Mouse (Mus musculus) urinary bladder, adult 18-20 months (tissue): ENCODE measurements around the gene 2200002D01Rik.

Experiments used
- DNase-seq, 2 experiments: peaks; one replicate each; pipeline ENCODE4 v3.0.0; 2022; ENCODE audit warnings: low spot score in 2 of 2, mixed read lengths in 2 of 2

2200002D01Rik gene

DNA sequence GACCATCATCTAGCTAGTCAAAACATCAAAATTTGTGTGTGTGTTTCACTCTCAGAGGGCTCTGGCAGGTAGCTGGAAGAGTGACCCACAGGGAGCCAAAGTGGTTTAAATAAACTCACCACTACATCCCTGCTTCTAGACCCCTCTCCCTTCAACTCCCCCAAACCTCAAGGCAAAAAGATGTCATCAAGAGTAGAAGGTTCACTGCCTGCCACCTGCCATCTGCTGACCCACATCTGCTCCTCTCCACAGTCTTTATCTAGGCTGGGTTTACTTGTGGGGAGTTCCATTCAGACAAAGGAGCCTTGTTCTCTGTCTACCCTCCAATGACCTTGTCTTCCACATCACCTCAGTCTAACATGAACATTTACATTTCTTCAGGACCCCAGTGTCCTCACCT, 31.0 kb upstream of the 2200002D01Rik start:
- DNase-seq = no peak

DNA sequence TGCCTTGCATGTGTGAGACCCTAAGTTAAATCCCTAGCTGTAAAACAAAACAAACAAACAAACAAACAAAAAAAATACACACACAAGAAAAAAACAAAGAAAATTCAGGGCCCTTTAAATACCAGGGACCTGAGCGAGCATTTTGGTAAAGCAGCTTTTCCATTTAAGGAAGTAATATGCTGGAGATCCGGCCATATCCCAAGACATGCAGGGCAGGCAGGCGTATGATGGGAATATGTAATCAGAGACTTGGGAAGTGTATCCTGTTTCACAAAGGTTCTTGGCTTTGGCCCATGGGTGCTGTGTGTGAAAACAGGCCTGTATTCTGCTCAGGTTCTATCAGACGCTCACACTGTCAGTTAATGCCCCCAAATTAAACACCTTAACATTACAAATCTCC, 29.2 kb upstream of the 2200002D01Rik start:
- no peak for DNase-seq

DNA sequence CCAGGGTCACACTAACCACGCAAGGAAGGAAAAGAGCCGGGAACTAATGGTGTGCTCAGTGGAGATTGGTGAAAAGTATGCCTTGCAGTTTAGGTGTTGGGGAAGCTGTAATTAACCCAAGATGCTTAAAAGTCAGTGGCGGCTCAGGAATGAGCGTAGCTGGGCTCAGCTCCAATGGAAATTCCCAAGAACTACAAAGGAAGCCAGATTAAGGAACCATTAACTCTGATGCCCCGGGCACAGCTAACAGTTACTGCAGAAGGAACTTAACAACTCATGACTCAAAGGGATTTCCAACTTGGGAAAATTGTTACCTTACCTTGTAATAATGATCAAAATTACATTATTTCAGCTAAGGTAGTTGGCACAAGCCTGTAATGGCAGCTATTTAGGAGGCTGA, 28.4 kb upstream of the 2200002D01Rik start:
- no peak for DNase-seq

GRCm38 (mm10) chr7:29271687-29272465, 23.6 kb upstream of the 2200002D01Rik start:
- DNase-seq = no peak

DNA sequence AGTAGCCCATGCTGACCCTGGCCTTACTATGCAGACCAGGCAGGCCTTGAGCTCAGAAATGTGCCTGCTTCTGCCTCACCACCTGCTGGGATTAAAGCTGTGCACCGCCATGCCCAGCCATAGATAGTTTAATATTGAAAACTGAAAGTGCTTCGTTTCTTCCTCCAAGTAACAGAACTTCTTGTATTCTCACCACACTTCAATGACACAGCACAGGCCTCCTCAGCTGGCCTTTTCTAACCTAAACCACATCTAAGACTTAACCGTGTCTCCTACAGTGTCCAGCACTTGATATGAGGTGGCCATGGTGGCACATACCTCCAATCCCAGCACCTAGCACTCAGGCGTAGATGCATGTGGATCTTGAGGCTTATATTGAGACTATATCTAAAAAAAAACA, 22.2 kb upstream of the 2200002D01Rik start:
- no peak for DNase-seq

GRCm38 (mm10) chr7:29266931-29267330, 18.7 kb upstream of the 2200002D01Rik start:
- no peak for DNase-seq

- no peak for DNase-seq
These were observed 17.4 kb upstream of the 2200002D01Rik start for GRCm38 (mm10) chr7:29265636-29266035.

GRCm38 (mm10) chr7:29263831-29264230, 15.6 kb upstream of the 2200002D01Rik start:
- DNase-seq = no peak

- no peak for DNase-seq
These were observed 13.9 kb upstream of the 2200002D01Rik start for GRCm38 (mm10) chr7:29262151-29262550.

GRCm38 (mm10) chr7:29259781-29260730, 11.8 kb upstream of the 2200002D01Rik start:
- no peak for DNase-seq

DNA sequence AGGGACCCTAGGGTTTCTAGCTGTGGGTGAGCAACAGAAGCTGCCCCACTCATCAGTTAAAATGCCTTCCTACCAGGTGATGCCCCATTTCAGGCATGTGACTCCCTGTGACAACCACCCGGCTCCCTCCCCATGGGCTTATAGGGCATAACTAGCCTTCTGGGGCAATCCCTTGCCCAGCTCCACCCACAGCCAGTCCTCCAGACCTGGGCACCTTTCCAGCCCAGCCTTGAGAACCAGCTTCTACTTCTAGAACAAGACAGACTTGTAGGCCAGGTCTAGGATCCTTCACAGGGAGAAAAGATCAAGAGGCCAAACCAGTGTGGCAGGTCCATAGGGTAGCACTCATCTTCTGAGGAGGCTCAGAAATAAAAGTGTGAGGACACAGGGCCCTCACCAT, 9.1 kb upstream of the 2200002D01Rik start:
- DNase-seq = peak in 1 of 2 experiments; percentile 65

DNA sequence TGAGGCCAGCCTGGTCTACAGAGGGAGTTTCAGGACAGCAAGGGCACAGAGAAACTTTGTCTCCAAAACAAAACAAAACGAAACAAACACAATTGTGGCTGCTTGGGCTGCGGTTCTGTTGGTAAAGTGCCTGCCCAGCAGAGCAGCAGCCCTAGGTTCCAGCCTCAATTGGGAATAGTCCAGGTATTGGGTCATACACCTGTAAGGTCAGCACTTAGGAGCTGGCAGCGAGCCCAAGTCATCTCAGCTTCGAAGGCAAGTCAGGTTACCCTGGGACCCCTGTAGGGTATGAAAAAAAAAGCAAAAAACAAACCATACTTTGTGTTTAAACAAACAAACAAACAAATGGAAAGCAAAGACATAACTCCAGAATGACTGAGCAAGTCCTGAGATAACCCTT, 7.6 kb upstream of the 2200002D01Rik start:
- no peak for DNase-seq

GRCm38 (mm10) chr7:29253842-29254241, 5.6 kb upstream of the 2200002D01Rik start:
- no peak for DNase-seq

- peak in 1 of 2 experiments; percentile 75 for DNase-seq
These were observed 2.9 kb upstream of the 2200002D01Rik start for GRCm38 (mm10) chr7:29251166-29251565.

- peak in 1 of 2 experiments; percentile 50 for DNase-seq
These were observed 560 bp downstream of the 2200002D01Rik start for GRCm38 (mm10) chr7:29247706-29248105.

- DNase-seq = peak; percentile 81 to 91
These were observed 959 bp downstream of the 2200002D01Rik start for GRCm38 (mm10) chr7:29247314-29247700.

DNA sequence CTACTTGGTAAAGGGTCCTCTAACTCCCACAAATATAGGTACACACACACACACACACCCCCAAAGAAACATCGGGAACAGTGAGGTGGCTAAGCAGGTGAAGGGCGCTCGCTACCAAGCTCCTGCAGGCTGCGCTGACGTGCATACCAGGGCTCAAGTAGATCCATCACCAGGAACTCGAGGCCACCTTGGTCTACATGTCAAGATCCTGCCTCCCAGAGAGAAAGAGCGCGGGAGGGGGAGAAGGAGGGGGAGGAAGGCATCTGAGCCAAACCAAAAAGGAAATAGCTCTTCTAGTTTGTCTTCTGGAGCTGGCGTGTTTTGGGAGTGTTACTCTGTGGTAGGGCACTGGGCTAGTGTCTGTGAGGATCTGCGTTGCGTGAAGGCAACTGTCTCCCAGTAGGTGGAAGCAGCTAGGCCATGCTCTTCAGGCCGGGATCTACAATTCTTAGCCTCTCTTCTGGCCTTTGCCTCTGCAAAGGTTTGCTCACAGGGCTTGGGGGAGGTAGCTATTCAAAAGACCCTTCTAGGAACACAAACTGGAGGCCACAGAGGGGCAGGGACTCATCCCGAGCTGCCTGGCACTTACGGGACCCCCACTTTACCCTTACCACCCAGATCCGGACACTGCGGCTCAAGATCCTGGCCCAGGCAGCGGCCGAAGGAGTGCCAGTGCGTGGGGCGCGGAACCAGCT, 1.5 kb downstream of the 2200002D01Rik start:
- DNase-seq = no peak

- no peak for DNase-seq
These were observed 2.3 kb downstream of the 2200002D01Rik start for GRCm38 (mm10) chr7:29246015-29246414.

DNA sequence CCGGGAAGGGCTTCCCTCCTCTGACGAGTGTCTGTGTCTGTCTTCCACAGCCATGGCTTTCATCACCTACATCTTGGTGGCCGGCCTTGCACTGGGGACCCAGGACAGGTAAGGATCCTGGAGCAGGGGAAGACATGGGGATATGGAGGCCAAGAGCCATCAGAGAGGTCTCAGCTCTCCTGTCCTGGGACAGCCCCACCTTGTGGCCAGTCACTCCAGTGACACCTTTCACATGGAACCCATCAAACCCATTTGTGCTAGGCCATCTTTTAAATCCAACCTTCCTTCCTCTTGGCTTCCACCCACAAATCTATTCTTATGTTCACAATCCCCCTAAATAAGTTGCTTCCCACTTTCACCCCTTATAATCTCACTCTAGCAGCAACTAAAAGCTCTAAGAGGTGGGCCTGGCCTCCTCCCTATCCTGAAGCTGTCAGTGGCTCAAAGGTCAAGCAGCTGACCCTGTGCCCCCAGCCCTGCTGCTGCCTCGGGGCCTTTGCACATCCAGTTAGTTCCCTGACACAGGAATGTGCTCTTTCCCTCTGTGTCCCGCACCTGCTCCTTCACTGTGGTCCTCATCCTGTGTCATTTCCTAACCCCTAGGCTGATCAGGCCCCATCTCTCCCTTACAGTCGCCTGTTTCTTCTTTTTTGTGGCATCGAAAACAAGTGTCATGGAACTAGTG, 3.4 kb downstream of the 2200002D01Rik start:
- no peak for DNase-seq

DNA sequence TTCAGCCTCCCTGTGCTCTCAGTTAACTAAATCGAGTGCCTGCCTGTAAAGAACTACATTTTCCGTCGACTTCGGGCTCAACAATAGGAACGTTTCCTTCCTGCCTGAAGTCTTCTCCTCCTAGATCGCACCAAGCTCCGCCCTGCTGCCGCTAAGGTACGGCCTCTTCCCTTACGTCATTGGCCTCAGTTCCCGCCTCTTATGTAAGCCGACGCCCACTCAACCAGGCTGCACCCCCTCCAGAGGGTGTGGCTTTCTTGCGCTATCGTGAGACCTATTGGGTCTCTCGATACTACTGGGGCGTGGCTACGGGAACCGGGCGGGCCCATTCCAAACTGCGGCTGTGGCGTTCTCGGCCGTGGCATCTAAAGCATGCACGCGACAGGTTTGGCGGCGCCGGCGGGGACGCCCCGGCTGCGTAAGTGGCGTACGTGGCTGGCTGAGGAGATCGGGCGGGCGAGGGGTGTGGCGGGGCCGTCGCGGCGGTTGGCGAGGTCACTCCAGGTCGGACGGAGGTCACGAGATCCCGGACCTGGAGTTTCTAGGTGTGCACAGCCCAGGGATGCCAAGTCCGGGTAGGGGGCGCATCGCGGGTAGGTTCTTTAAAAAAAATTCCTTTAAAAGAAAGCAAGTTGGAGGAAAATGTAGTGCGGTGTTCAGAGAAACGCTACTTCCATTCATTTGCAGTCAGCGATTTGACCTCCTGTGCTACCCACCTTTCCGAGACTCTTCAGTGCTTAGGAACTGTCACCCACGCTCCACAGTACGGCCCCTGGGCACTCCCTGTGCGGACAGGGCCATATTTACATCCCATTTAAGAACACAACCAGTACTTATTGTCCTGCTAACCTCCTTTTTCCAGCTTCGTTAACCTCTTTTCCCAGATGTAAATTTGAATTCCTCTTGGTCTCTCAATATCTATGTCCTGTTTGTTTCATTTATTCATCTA, 10.0 kb downstream of the 2200002D01Rik start, which contains the start of gene Yif1b:
Yif1b (plus strand) TSS at position 311 of the 949 bp plus-strand sequence.
- DNase-seq = peak; percentile 97 to 98
